Mouse (Mus musculus) kidney, postnatal 10 days (tissue): ENCODE measurements around the gene Cygb.

Experiments
- DNase-seq: peaks from one replicate; pipeline ENCODE4 v3.0.0; 2021; ENCODE audit warnings: mixed read lengths

Gene Cygb

DNA sequence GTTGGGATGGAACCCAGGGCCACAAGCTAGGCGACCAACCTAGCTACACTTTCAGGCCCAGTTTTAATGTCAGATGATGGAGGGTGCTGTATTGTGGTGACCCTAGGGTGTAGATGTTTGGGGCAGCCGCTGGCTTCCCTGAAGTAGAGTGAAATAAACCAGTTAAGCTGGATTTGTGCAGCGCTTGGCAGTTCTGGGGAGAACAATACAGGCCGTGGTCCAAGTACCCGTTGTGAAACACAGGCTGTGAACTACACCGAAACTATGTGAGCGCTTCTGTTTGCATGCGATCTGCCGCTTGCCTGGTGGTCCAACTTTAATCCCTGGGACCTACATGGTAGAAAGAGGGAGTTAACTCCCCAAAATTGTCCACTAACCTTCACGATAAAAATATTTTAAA is 21.2 kb downstream of the Cygb start:
- no peak for DNase-seq

DNA sequence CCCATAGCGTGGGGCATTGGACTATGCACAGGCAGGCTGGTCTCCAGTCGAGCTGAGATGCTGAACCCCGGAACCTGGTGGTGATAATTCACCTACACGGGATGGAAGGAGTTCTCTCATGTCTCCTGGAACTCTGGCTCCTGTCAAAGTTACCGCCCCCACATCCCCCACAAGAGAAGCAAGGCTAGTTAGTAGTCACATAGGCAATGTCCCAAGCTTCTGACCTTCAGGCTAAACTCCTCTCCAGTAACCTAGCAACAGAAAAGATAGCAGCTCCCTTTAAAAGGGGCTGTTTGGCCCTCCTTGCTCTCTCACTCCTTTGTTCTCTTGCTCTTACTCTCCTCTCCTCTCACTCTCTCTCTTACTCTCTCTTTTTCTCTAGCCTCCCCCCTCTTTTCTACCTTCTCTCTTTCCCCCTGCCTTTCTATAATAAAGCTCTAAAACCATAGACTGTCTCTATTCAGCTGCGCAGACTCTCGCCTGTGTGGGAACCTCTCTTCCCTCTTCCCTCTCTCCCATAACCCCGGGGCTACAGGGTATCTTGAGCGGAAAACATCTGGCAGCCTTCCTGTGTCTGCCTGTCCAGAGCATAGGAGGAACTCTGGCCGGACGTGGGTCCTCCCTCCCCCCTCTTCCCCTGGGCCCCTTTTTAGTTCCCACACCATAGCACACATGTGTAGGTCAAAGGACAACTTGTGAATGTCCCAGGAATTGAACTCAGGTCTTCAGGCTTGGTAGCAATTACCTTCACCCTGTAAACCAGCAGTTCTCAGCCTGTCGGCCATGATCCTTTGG is 23.7 kb downstream of the Cygb start:
- DNase-seq, result peak; percentile 53

DNA sequence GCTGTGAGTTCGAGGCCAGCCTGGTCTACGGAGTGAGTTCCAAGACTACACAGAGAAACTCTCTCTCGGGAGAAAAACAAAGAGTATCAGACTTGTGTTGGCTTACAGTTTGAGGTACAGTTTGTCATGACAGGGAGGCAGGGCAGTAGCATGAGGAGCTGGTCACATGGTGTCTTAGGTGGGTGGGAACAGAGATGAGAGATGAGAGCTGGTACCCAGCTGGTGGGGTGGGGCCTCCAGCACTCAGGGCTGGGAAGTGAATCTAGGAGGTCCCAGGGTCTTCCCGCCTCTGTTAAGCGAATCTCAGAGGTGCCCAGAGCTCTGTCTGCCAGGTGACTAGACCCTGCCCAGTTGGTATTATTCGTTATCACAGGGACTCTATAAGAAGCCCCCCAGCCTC is 24.6 kb downstream of the Cygb start:
- DNase-seq, result no peak

DNA sequence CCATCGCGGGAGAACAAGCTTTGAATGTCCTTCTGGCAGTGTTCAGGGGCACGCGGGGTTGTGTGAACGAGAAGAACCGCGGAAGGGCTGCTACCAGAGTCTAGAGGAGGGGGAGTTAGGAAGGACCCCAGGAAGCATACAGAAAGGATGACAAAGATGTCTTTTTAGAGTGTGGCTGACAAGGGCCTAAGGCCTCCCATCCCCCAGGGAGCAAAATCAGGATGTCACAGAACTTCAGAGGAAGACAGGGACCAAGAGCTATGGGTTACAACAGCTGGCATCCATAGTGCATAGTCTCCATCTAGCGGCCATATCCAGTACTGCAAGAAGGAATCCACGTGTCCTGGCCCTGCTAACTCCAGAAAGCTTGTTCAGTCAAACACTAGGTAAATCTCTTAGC is 25.4 kb downstream of the Cygb start:
- peak; percentile 93 for DNase-seq

DNA sequence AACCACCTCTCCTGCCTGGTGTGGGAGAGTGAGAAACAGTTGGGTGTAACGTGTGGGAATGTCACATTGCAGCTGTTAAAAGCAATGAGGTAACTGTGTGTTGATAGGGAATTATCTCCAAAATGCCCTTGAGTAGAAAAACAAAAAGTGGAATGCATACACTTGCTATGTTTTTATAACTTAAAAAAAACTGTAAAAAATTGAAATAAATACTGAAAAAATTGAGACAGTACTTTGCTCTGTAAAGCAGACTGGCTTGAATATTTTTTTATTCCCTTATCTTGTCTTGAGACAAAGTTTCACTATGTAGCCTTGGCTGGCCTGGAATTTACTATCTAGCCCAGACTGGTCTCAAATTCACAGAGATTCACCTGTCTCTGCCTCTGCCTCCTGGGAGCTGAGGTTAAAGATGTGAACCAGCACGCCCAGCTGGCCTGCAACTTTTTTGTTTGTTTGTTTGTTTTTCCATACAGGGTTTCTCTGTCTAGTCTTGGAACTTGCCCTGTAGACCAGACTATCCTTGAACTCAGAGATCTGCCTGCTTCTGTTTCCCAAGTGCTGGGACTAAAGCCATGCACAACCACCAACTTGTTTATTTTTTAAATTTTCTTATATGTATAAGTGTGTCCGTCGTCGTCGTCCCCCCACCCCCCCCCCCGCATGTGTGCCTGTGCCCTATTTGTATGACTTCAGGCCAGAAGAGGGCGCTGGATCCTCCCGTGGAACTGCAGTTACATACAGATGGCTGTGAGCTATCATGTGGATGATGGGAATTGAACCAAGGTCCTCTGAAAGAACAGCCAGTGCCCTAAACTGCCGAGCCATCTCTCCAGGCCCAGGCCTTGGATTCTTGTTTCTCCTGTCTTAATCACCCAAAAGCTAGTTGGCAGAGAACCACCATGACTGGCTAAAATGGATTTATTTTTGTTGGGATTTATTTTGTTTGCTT is 26.8 kb downstream of the Cygb start:
- peak; percentile 63 for DNase-seq

DNA sequence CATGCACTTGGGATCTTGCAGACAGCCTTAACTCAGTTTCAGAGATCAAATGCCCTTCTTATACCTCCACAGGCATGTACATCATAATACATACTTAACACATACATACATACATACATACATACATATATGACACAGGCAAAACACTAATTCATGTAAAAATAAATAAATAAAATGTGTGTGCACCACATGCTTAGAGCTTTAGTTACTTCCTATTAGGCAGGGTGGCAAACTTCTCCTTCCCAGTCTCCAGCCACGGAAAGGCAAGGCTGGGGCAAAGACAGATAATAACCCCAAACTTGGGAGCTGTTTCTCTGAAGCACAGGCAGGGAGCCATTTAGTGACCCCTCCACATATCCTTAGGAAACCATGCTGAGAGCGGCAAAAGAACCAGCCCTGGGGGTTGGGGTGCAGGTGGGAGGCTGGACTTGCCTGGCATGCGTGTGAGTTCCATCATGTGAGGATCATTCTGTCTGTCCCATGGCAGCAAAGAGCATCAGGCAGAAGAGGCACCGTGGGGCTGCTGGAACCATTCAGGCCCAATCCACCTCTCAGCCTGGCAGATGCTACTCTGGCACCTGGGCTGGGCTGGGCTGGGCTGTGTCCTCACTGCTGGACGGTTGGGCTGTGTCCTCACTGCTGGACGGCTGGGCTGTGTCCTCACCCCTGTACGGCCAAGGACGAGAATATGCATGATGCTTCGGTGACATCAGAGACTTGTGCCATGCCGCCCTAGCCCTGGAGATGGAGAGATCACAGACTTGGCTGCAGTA is 27.6 kb downstream of the Cygb start, which contains the start of gene Rhbdf2:
TSS of gene Rhbdf2 (minus strand) at position 721 of the 773 bp plus-strand sequence.
- DNase-seq, result no peak

DNA sequence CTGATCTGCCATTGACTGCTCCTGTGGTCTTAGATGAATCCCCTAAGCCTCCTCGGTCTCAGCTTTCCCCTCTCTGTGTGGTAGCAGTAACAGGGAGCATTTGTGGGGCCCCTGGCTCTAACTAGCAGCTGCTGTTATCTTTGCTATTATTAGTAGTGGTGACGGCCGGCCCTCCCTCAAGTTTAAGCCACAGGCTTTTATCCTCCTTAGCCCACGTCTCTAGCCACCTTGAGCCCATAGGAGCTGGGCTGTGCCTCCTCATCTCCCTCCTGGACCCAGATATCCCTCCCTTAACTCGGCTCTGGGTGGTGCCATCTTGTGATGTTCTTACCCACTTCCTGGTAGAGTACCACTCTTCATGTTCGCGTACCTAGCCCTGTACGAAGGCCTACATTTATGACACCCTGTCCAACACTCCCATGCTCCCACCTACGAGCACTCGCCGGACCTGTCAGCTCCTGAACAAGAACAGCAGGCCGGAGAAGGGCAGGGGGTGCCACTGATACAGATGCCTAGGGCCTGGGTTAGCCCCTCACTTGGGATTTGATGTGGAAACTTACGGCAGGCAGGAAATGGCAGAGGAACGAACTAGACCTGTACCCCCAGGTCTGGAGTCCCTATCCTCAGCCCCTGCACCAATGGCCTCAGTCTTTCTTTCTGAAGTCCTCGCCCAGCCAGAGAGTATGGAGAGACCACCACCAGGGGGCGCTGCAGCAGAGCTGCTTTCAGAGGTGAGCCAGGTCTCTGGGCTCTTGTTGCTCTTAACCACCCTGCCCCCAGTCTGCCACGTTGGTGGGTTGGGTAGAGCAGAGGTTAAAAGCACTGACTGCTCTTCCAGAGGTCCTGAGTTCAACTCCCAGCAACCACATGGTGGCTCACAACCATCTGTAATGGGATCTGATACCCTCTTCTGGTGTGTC is 28.8 kb downstream of the Cygb start:
- DNase-seq, result peak; percentile 71

DNA sequence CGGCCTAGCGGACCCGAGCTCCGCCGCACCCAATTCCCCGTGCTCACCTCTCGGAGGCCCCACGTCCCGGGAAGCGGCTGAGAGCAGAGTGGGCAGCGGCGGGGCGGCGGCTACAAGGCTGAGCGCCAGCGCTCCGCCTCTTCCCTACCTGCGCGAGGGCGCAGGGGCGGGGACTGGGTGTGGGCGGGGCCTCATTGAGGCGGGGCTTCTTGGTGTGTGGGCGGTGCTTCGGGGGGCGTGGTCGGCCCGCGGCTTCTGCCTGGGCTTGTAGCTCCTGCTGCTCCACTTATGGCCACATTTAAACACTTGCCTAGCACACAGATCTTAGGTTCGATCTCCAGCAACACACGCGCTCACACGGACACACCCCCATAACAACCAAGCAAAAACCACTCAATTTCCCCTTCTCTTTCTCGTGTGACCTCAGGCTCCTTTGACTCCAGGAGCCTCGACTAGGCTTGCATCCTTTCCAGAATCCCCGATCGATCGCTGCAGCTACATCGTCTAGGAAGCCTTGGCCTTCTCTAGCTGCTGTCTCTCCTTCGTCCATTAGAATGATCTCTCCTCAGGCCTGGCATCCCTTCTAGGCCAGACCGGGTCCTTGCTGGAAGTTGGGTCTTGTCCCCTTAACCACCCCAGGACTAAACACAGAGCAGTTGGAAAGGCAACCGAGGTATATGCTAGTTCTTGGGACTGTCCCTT is 29.8 kb downstream of the Cygb start:
- peak; percentile 90 for DNase-seq

DNA sequence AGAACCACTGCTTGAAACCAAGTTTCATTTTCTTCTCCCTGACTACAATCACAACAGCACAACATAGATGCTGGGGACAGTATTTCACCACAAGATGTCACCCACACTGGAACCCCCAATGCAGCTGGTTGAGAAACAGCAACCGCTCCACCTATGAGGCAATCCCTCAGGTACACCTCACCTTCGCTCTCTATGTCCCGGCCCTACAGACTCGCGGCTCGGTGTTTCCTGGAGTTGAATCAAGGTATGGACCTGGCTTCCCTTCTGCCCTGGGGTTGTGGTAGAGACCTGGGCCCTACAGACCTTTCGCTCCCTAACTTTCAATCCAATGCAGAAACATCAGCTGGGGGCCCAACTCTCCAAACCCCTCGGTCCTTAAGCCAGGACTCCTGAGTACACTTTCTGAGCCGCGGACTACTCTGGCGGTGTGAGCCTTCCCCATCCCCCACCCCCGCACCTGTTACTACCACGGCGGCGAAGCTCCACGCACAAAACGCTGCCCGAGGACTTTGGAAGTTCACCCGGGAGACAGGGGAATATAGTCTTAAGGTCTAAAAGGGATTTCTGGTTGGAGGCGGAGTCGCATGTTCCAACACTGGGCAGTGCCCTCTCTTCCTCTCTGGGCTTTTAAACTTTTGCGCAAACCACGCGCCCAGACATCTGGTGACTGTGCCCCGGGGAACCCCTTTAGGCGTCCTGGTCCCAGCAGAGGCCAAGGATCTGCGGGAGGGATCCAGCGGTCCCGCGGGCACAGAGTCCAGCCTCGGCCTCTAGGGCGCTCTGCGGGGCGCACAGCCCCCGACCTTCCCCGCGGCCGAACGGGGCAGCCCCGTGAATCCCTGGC is 30.6 kb downstream of the Cygb start:
- peak; percentile 49 for DNase-seq

DNA sequence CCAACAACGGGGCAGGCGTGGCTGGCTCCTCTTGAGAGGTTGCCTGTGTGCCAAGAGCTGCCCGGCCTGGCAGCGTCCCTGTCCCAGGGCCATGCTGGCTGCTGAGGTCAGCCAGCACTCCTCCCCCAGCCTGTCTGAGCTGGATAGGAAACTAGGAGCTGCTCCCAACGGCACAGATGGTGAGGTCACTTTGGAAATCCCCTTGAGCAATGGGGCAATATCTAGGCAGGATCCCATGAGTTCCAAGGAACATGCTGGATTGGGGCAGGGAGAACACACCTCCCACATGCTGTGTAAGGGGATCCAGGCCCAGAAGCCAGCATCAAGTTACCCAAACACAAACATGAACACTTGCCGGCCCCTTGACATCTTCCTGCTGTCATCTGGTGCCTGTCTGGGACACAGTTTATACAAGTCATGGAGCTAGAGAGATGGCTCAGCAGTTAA is 32.8 kb downstream of the Cygb start:
- peak; percentile 77 for DNase-seq

DNA sequence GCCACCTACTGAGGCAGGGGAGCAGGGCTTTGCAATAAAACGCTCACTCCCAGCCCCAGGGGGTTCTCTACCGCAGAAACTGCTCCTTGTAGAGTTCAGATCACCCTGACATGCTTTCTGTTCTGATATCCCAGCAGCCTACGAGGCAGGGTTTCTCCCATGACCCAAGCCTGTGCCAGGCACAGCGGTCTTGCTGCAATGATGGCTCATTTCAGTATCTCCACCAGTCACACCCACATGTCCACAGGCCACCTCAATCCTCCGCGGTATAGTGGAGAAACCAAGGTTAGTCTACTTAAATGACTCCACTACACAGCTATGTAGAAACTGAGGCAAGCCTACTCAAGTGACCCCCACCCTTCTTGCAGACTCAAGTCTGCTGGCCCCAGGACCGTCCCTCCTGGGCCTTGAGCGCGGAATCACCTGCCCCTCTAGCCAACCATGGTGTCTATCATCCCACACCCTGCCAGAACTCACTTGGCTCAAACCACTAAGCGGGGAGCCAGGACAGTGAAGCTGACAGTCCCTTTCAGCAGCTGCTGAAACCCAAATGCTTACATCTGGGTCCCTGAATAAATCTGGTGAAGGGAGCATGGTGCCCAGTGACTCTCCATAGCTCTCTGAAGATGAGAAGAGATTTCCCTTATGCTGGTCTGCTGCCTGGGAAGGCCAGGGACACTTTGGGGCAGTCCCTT is 33.4 kb downstream of the Cygb start:
- no peak for DNase-seq

DNA sequence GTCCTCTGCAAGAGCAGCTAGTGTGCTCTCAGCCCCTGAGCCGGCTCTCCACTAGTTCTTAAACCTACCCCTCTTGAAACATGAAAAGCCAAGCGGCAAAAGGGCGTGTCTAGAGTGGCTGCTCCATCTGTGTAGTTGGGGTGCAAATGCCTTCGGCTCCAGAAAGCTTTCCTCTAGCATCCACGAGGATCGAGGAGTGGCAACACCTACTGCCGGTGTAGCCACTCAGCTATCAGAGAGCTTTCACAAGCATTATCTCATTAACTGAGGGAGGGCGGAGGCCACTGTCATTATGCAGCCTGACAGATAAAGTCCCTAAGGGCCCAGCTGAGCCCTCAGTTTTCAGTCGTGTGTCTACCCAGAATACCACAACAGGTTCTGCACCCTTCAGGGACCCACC is 34.0 kb downstream of the Cygb start:
- no peak for DNase-seq

DNA sequence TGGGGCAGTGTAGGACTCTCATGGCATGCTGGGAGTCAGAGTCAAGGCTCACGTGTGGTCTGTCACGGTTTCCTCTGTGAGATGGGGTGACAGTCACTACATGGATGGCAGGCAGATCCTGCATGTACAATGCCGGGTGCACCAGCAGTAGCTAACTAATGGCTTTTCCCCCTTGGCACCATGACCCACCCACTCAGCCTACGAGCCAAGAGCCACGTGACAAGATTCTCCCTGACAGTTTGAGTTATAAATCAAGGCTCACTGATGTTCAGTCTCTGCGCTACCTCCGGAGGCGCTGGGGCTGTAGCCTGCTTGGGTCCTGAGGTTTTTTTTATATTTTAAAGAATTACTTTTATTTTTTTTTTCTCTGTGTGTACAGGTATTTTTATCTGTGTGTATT is 34.6 kb downstream of the Cygb start:
- DNase-seq, result no peak

DNA sequence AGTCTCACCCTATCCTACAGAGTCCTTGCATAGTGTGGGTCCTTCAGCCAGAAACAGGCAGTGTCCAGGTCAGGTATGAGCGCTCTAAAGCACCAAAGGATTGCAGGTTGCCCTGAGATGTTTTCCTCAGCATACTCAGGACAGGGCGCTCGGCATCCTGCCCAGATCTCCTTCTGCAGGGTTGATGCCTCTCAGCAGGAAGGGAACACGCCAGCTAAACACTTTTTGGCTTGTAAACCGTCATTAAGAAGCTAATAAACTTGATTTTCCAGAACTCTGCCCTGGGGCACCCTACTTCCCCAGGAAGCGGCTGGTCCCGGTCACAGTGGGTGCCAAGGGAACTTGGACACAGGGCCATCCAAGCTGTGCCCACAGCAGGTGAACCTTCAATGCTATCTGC is 35.0 kb downstream of the Cygb start:
- DNase-seq, result peak; percentile 61

DNA sequence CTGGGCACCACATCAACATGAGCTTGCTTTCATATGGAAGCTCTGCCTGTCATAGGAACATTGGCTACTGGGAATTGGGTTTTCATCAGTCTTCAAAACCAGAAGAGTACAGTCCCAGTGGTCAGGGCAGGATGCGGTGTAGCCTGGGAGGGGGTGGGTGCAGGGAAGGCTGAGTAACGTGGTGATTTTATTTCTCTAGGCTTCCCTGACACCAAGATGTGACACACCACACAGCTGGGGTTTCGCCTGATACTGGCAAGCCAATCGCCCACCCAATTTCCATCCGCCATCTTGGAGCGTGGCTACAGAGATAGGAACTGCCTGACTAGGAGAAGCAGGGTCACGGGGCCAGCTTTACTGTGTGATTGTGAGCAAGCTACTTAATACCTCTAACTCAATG is 35.4 kb downstream of the Cygb start:
- no peak for DNase-seq

DNA sequence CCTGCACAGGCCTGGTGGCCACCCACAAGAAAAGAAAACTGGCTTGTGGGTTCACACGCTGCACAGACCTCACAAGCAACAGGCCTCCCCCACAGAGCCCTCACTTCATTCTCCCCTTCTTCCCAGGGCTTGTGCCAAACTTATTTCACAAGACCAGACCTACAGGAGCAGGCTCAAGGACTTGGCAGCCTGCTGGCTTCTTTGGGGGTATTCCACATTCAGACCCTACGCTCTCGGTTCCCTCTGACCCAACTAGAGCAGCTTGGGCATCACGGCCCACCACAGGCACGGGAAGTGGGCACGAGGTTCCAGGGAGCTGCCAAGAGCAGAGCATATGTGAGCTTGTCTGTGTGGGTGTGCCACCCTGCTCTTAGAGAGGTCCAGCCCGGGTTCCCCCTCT is 36.5 kb downstream of the Cygb start:
- DNase-seq, result no peak

DNA sequence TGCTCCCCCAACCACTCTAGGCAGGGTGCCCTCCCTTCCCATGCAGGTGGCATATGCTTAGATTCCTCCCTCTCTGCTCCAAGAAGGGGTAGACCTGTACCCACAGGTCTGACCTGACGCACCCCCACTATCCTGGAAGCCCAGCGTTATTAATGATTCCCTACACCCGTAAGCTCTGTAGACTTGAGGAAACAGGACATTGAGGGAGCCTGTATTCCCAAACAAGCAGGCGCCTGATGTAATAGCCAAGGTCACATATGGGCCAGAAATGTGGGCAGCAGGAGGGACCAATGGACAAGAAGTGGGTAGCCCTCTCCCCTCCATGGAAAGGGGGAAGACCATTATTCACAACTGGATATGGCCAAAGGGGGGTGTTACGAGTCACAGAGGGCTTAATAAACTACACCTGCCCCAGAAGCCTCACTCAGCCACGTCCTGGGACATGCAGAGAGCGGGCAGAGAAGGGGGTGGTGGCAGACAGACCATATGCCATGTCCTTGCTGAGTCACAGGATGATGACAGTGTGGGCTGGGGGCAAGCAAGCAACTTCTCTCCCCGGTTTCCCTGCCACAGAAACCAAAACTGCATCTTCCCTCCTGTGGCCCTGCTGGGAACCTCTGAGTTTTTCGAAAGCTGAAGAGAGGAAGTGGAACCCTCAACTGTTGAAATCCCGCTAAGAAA is 37.5 kb downstream of the Cygb start:
- DNase-seq, result no peak

DNA sequence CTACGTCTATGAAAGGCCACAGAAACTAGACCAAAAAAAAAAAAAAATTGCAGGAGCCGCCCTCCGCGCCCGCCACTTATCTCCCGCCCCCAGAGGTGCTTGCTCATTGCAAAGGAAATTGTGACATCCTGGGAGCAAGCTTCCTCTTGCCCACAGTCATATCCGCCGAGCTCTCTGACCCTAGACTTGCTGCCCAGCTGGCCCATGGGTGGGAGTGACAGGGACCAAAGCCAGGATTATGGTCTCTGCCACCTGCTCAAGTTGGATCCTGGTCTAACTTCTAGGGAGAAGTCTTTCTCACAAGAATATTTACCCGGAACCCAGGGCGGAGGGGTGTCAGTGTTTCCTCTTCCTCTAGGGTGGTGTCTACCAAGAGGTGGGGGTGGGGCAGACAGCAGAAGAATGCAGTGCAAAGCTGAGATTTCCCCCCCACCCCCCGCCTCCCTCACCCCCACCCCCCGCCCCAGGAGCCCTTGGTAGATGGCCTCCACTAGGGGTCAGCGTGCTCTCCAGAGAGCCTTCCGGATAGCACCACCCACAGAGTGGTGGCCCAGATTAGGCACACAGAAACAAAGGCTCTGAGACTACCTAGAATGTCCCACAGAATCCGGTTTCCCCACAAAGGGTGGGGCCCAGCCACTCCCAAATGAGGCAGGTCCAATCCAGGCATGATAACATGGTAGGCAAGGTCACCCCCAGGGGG is 38.2 kb downstream of the Cygb start:
- DNase-seq, result peak; percentile 74
